Mouse (Mus musculus) thymus, postnatal 14 days (tissue): ENCODE measurements around the gene Pfkfb2.

Experiments used
- DNase-seq: peaks from one replicate; pipeline ENCODE4 v3.0.0; 2021

The Pfkfb2 gene

GRCm38 (mm10) chr1:130729153-130729552 lies at the start of gene Pfkfb2:
Gene Pfkfb2 (minus strand): TSS chr1:130729253.
- no peak for DNase-seq

- no peak for DNase-seq
Observed at GRCm38 (mm10) chr1:130776645-130777044, 47.6 kb upstream of the Pfkfb2 start.

GRCm38 (mm10) chr1:130775691-130776331 lies 46.8 kb upstream of the Pfkfb2 start:
- no peak for DNase-seq

GRCm38 (mm10) chr1:130775234-130775633 lies 46.2 kb upstream of the Pfkfb2 start:
- no peak for DNase-seq

GRCm38 (mm10) chr1:130770981-130771494 lies 42.0 kb upstream of the Pfkfb2 start:
- no peak for DNase-seq

GRCm38 (mm10) chr1:130770487-130770886 lies 41.4 kb upstream of the Pfkfb2 start:
- DNase-seq = no peak

- DNase-seq = no peak
Observed at GRCm38 (mm10) chr1:130769925-130770324, 40.9 kb upstream of the Pfkfb2 start.

GRCm38 (mm10) chr1:130767066-130767465 lies 38.0 kb upstream of the Pfkfb2 start:
- DNase-seq = no peak

- DNase-seq = no peak
Observed at GRCm38 (mm10) chr1:130764027-130764461, 35.0 kb upstream of the Pfkfb2 start.

- DNase-seq = no peak
Observed at GRCm38 (mm10) chr1:130762045-130762760, 33.1 kb upstream of the Pfkfb2 start.

GRCm38 (mm10) chr1:130761597-130761996 lies 32.5 kb upstream of the Pfkfb2 start:
- DNase-seq = no peak

- DNase-seq = no peak
Observed at GRCm38 (mm10) chr1:130759689-130760088, 30.6 kb upstream of the Pfkfb2 start.

GRCm38 (mm10) chr1:130746819-130747218 lies 17.8 kb upstream of the Pfkfb2 start:
- no peak for DNase-seq

GRCm38 (mm10) chr1:130745591-130745990 lies 16.5 kb upstream of the Pfkfb2 start:
- DNase-seq = no peak

GRCm38 (mm10) chr1:130744961-130745360 lies 15.9 kb upstream of the Pfkfb2 start:
- no peak for DNase-seq

- DNase-seq = no peak
Observed at GRCm38 (mm10) chr1:130744217-130744616, 15.2 kb upstream of the Pfkfb2 start.

- DNase-seq = peak; percentile 32
Observed at GRCm38 (mm10) chr1:130743775-130744174, 14.7 kb upstream of the Pfkfb2 start.

GRCm38 (mm10) chr1:130742201-130742600 lies 13.1 kb upstream of the Pfkfb2 start:
- DNase-seq = no peak

- DNase-seq = peak; percentile 28
Observed at GRCm38 (mm10) chr1:130740781-130741720, 12.0 kb upstream of the Pfkfb2 start.

- DNase-seq = no peak
Observed at GRCm38 (mm10) chr1:130740227-130740648, 11.2 kb upstream of the Pfkfb2 start.

GRCm38 (mm10) chr1:130739636-130740035 lies 10.6 kb upstream of the Pfkfb2 start:
- DNase-seq = no peak

GRCm38 (mm10) chr1:130738551-130739106 lies 9.6 kb upstream of the Pfkfb2 start:
- DNase-seq = no peak

GRCm38 (mm10) chr1:130737916-130738315 lies 8.9 kb upstream of the Pfkfb2 start:
- no peak for DNase-seq
